Mouse (Mus musculus): ENCODE results near the gene Ciita. TPM values are rescaled to one million over a fixed set of nuclear protein-coding genes. Genes with fewer than 3 reads are reported as not detected.

The Ciita gene
- polyA plus RNA-seq, 1 experiment from 2014 or later = 0.36 TPM

GRCm38 (mm10) chr16:10522811-10523210 is 43.0 kb downstream of the Ciita start:
- Histone ChIP-seq H3K4me3 (no peak overlapping the region), H3K36me3 (no peaks in the 10 kb centered on the region), H3K9me3 (no peaks in the 10 kb centered on the region), H3K4me1 (peaks cover 3% of the 10 kb centered on the region; the same call in 1 of the 2 replicates), H3K4me2 (replicated peaks) (no peak overlapping the region), H3K9ac (no peak overlapping the region), H3K27me3 (no peaks in the 10 kb centered on the region), H3K27ac (no peak overlapping the region)
- 86% methylated on average over 1 of the region's 1 CpGs for WGBS
- ATAC-seq (ENCODE audit: insufficient number of reproducible peaks, insufficient read depth, low FRiP score, low TSS enrichment) = no peak

DNA sequence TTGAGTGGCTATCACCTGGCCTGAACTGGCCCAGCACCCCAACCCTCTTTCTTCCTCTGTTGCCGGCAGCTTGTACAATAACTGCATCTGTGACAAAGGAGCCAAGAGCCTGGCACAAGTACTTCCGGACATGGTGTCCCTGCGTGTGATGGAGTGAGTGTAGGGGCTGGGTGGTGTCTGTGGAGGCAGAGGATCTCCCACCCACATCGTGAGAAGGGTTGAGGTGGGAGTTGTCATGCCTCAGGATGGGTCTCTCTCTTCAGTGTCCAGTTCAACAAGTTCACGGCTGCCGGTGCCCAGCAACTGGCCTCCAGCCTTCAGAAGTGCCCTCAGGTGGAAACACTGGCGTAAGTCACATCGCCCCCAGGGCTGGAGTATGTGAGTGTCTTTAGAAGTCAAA is 43.8 kb downstream of the Ciita start:
- Histone ChIP-seq H3K27me3 (no peaks in the 10 kb centered on the region), H3K36me3 (no peaks in the 10 kb centered on the region), H3K4me1 (no peaks in the 10 kb centered on the region), H3K9ac (no peak overlapping the region), H3K27ac (no peak overlapping the region), H3K4me3 (no peak overlapping the region), H3K4me2 (replicated peaks) (no peak overlapping the region), H3K9me3 (no peaks in the 10 kb centered on the region)
- ATAC-seq (ENCODE audit: insufficient number of reproducible peaks, insufficient read depth, low FRiP score, low TSS enrichment) = no peak
- 87% methylated on average over 8 of the region's 8 CpGs for WGBS

- no peak overlapping the region for H3K27ac ChIP-seq
- no peaks in the 10 kb centered on the region for H3K4me1 ChIP-seq
- H3K4me3 ChIP-seq = no peak overlapping the region
- H3K36me3 ChIP-seq = peaks cover 9% of the 10 kb centered on the region
- WGBS = 78% methylated on average over 4 of the region's 4 CpGs
- no peaks in the 10 kb centered on the region for H3K9me3 ChIP-seq
- H3K9ac ChIP-seq = no peak overlapping the region
- ATAC-seq (ENCODE audit: insufficient number of reproducible peaks, insufficient read depth, low FRiP score, low TSS enrichment) = no peak
- H3K27me3 ChIP-seq = no peaks in the 10 kb centered on the region
- H3K4me2 ChIP-seq (replicated peaks) = no peak overlapping the region
These were observed 45.2 kb downstream of the Ciita start for GRCm38 (mm10) chr16:10524866-10525609.

- Histone ChIP-seq H3K4me1 (no peaks in the 10 kb centered on the region), H3K9ac (no peak overlapping the region), H3K4me3 (no peak overlapping the region), H3K27ac (no peak overlapping the region), H3K36me3 (peaks cover 14% of the 10 kb centered on the region), H3K9me3 (no peaks in the 10 kb centered on the region), H3K27me3 (no peaks in the 10 kb centered on the region), H3K4me2 (replicated peaks) (no peak overlapping the region)
- no peak for ATAC-seq (ENCODE audit: insufficient number of reproducible peaks, insufficient read depth, low FRiP score, low TSS enrichment)
- WGBS = 69% methylated on average over 2 of the region's 2 CpGs
These were observed 45.7 kb downstream of the Ciita start for GRCm38 (mm10) chr16:10525610-10525980.

DNA sequence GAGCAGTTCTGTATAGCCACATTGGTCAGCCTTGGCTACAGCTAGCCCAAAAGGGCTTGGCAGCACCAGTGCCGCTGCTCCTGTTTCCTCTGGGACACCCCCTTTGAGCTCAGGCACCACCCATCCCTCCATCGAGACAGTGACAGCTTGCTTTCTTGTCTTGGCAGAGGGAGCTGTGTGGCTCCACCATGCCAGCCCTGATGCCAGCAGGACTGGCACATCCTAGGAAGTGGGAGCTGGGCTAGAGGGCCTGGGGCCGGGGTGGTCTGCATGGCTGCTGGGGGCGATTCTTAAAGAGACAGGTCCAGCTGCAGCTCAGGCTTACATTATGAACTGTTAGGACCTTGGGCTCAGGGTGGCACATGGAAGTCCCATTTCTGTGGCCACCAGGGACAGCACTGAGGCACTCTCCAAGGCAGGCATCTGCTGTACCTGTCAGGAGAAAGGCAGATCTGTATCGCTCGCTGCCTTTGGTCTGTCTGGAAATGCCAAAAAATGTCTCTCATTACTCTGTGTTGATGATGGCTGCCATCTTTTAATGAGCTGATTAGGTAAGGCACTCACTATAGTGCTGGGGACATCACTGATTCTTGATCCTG is 47.3 kb downstream of the Ciita start:
- no peak for ATAC-seq (ENCODE audit: insufficient number of reproducible peaks, insufficient read depth, low FRiP score, low TSS enrichment)
- H3K36me3 ChIP-seq = peaks cover 18% of the 10 kb centered on the region
- no peak overlapping the region for H3K27ac ChIP-seq
- H3K9me3 ChIP-seq = no peaks in the 10 kb centered on the region
- no peaks in the 10 kb centered on the region for H3K27me3 ChIP-seq
- H3K9ac ChIP-seq = no peak overlapping the region
- WGBS = 75% methylated on average over 6 of the region's 6 CpGs
- H3K4me3 ChIP-seq = no peak overlapping the region
- no peak overlapping the region for H3K4me2 ChIP-seq (replicated peaks)
- H3K4me1 ChIP-seq = no peaks in the 10 kb centered on the region

GRCm38 (mm10) chr16:10528382-10528781 is 48.5 kb downstream of the Ciita start:
- Histone ChIP-seq H3K4me2 (replicated peaks) (no peak overlapping the region), H3K27ac (no peak overlapping the region), H3K36me3 (peaks cover 21% of the 10 kb centered on the region), H3K9me3 (no peaks in the 10 kb centered on the region), H3K9ac (no peak overlapping the region), H3K27me3 (no peaks in the 10 kb centered on the region), H3K4me3 (no peak overlapping the region), H3K4me1 (no peaks in the 10 kb centered on the region)
- 76% methylated on average over 3 of the region's 3 CpGs for WGBS
- no peak for ATAC-seq (ENCODE audit: insufficient number of reproducible peaks, insufficient read depth, low FRiP score, low TSS enrichment)

GRCm38 (mm10) chr16:10530179-10530578 is 50.3 kb downstream of the Ciita start:
- no peak overlapping the region for H3K4me2 ChIP-seq (replicated peaks)
- no peaks in the 10 kb centered on the region for H3K9me3 ChIP-seq
- 94% methylated on average over 4 of the region's 4 CpGs for WGBS
- H3K27ac ChIP-seq = no peak overlapping the region
- H3K27me3 ChIP-seq = no peaks in the 10 kb centered on the region
- H3K36me3 ChIP-seq = peaks cover 21% of the 10 kb centered on the region
- no peak for ATAC-seq (ENCODE audit: insufficient number of reproducible peaks, insufficient read depth, low FRiP score, low TSS enrichment)
- no peaks in the 10 kb centered on the region for H3K4me1 ChIP-seq
- H3K9ac ChIP-seq = no peak overlapping the region
- no peak overlapping the region for H3K4me3 ChIP-seq

- Histone ChIP-seq H3K27me3 (no peaks in the 10 kb centered on the region), H3K27ac (no peak overlapping the region), H3K4me3 (no peak overlapping the region), H3K36me3 (peaks cover 30% of the 10 kb centered on the region), H3K4me1 (peaks cover 4% of the 10 kb centered on the region; the same call in 1 of the 2 replicates), H3K9me3 (no peaks in the 10 kb centered on the region), H3K4me2 (replicated peaks) (no peak overlapping the region), H3K9ac (no peak overlapping the region)
- no peak for ATAC-seq (ENCODE audit: insufficient number of reproducible peaks, insufficient read depth, low FRiP score, low TSS enrichment)
- 94% methylated on average over 4 of the region's 4 CpGs for WGBS
These were observed 53.9 kb downstream of the Ciita start for GRCm38 (mm10) chr16:10533781-10534180.

GRCm38 (mm10) chr16:10534567-10534966 is 54.7 kb downstream of the Ciita start:
- Histone ChIP-seq H3K9me3 (no peaks in the 10 kb centered on the region), H3K27ac (no peak overlapping the region), H3K4me2 (replicated peaks) (no peak overlapping the region), H3K9ac (no peak overlapping the region), H3K27me3 (no peaks in the 10 kb centered on the region), H3K4me1 (peaks cover 8% of the 10 kb centered on the region; the same call in 1 of the 2 replicates), H3K36me3 (peaks cover 26% of the 10 kb centered on the region), H3K4me3 (no peak overlapping the region)
- 76% methylated on average over 7 of the region's 7 CpGs for WGBS
- ATAC-seq (ENCODE audit: insufficient number of reproducible peaks, insufficient read depth, low FRiP score, low TSS enrichment) = 0 out of 2 replicates have a peak, but pooled peaks have one; percentile 14

- 75% methylated on average over 5 of the region's 5 CpGs for WGBS
- no peaks in the 10 kb centered on the region for H3K9me3 ChIP-seq
- no peak for ATAC-seq (ENCODE audit: insufficient number of reproducible peaks, insufficient read depth, low FRiP score, low TSS enrichment)
These were observed 56.5 kb downstream of the Ciita start for GRCm38 (mm10) chr16:10536323-10536722.

GRCm38 (mm10) chr16:10536961-10537360 is 57.1 kb downstream of the Ciita start:
- no peaks in the 10 kb centered on the region for H3K9me3 ChIP-seq
- no peak overlapping the region for H3K4me3 ChIP-seq
- ATAC-seq (ENCODE audit: insufficient number of reproducible peaks, insufficient read depth, low FRiP score, low TSS enrichment) = no peak
- peaks cover 32% of the 10 kb centered on the region for H3K4me1 ChIP-seq
- no peak overlapping the region for H3K4me2 ChIP-seq (replicated peaks)
- peaks cover 12% of the 10 kb centered on the region; the same call in 1 of the 2 replicates for H3K36me3 ChIP-seq
- H3K27ac ChIP-seq = no peak overlapping the region
- H3K9ac ChIP-seq = no peak overlapping the region
- no peaks in the 10 kb centered on the region for H3K27me3 ChIP-seq
- 74% methylated on average over 3 of the region's 3 CpGs for WGBS

More at GRCm38 (mm10) chr16:10536323-10536722, 56.5 kb downstream of the Ciita start:
- H3K27ac ChIP-seq = no peak overlapping the region
- H3K36me3 ChIP-seq = peaks cover 16% of the 10 kb centered on the region; the same call in 1 of the 2 replicates
- H3K9ac ChIP-seq = no peak overlapping the region
- H3K4me1 ChIP-seq = peaks cover 25% of the 10 kb centered on the region
- H3K4me2 ChIP-seq (replicated peaks) = no peak overlapping the region
- no peaks in the 10 kb centered on the region for H3K27me3 ChIP-seq
- H3K4me3 ChIP-seq = no peak overlapping the region
